Mouse (Mus musculus): ENCODE data around the gene Rims4. TPM values are rescaled to one million over a fixed set of nuclear protein-coding genes. Genes with fewer than 3 reads are reported as not detected.

Gene Rims4
- polyA plus RNA-seq, 1 experiment = 33.4 TPM

GRCm38 (mm10) chr2:163853461-163853901, 65.0 kb downstream of the Rims4 start, which contains the start of gene Kcnk15:
Gene Kcnk15 (plus strand): TSS chr2:163853651.
- TF ChIP-seq CTCF (IDR thresholded peaks at IDR 0.05; ENCODE audit: extremely low read depth, insufficient read depth, low read length) (no peak), POLR2A (IDR thresholded peaks at IDR 0.05; ENCODE audit: extremely low read depth, insufficient read depth, low read length) (no peak)
- H3K4me1 ChIP-seq (ENCODE audit: control insufficient read depth, insufficient read depth, low read length) = no peaks in the 10 kb centered on the region
- H3K4me3 ChIP-seq (ENCODE audit: insufficient read depth, low read length) = no peak within 1 kb of the TSS
- no peak within 1 kb of the TSS for H3K27ac ChIP-seq (ENCODE audit: insufficient read depth, low read length)

- TF ChIP-seq POLR2A (IDR thresholded peaks at IDR 0.05; ENCODE audit: extremely low read depth, insufficient read depth, low read length) = no peak
- TF ChIP-seq CTCF (IDR thresholded peaks at IDR 0.05; ENCODE audit: extremely low read depth, insufficient read depth, low read length) = no peak
- no peak overlapping the region for H3K27ac ChIP-seq (ENCODE audit: insufficient read depth, low read length)
- H3K4me3 ChIP-seq (ENCODE audit: insufficient read depth, low read length) = no peak overlapping the region
- H3K4me1 ChIP-seq (ENCODE audit: control insufficient read depth, insufficient read depth, low read length) = no peaks in the 10 kb centered on the region
Measured at GRCm38 (mm10) chr2:163842043-163842442, 76.4 kb downstream of the Rims4 start.

- H3K4me1 ChIP-seq (ENCODE audit: control insufficient read depth, insufficient read depth, low read length) = no peaks in the 10 kb centered on the region
- TF ChIP-seq CTCF (IDR thresholded peaks at IDR 0.05; ENCODE audit: extremely low read depth, insufficient read depth, low read length) = no peak
- TF ChIP-seq POLR2A (IDR thresholded peaks at IDR 0.05; ENCODE audit: extremely low read depth, insufficient read depth, low read length) = no peak
Measured at GRCm38 (mm10) chr2:163839519-163839918, 79.0 kb downstream of the Rims4 start.

GRCm38 (mm10) chr2:163838043-163838442, 80.4 kb downstream of the Rims4 start:
- Histone ChIP-seq H3K4me1 (ENCODE audit: control insufficient read depth, insufficient read depth, low read length) (no peaks in the 10 kb centered on the region), H3K27ac (ENCODE audit: insufficient read depth, low read length) (no peak overlapping the region), H3K4me3 (ENCODE audit: insufficient read depth, low read length) (no peak overlapping the region)
- peak; percentile 99 for TF ChIP-seq CTCF (IDR thresholded peaks at IDR 0.05; ENCODE audit: extremely low read depth, insufficient read depth, low read length)
- no peak for TF ChIP-seq POLR2A (IDR thresholded peaks at IDR 0.05; ENCODE audit: extremely low read depth, insufficient read depth, low read length)

More at GRCm38 (mm10) chr2:163839519-163839918, 79.0 kb downstream of the Rims4 start:
- no peak overlapping the region for H3K27ac ChIP-seq (ENCODE audit: insufficient read depth, low read length)
- H3K4me3 ChIP-seq (ENCODE audit: insufficient read depth, low read length) = no peak overlapping the region

- H3K4me3 ChIP-seq (ENCODE audit: insufficient read depth, low read length) = no peak overlapping the region
- H3K27ac ChIP-seq (ENCODE audit: insufficient read depth, low read length) = no peak overlapping the region
- TF ChIP-seq CTCF (IDR thresholded peaks at IDR 0.05; ENCODE audit: extremely low read depth, insufficient read depth, low read length) (no peak), POLR2A (IDR thresholded peaks at IDR 0.05; ENCODE audit: extremely low read depth, insufficient read depth, low read length) (no peak)
- no peaks in the 10 kb centered on the region for H3K4me1 ChIP-seq (ENCODE audit: control insufficient read depth, insufficient read depth, low read length)
Measured at GRCm38 (mm10) chr2:163831163-163831562, 87.3 kb downstream of the Rims4 start.

GRCm38 (mm10) chr2:163826494-163826893, 92.0 kb downstream of the Rims4 start:
- Histone ChIP-seq H3K4me3 (ENCODE audit: insufficient read depth, low read length) (no peak overlapping the region), H3K27ac (ENCODE audit: insufficient read depth, low read length) (no peak overlapping the region), H3K4me1 (ENCODE audit: control insufficient read depth, insufficient read depth, low read length) (no peaks in the 10 kb centered on the region)
- TF ChIP-seq POLR2A (IDR thresholded peaks at IDR 0.05; ENCODE audit: extremely low read depth, insufficient read depth, low read length) (no peak), CTCF (IDR thresholded peaks at IDR 0.05; ENCODE audit: extremely low read depth, insufficient read depth, low read length) (no peak)

GRCm38 (mm10) chr2:163825861-163826260, 92.6 kb downstream of the Rims4 start:
- Histone ChIP-seq H3K4me3 (ENCODE audit: insufficient read depth, low read length) (no peak overlapping the region), H3K27ac (ENCODE audit: insufficient read depth, low read length) (no peak overlapping the region), H3K4me1 (ENCODE audit: control insufficient read depth, insufficient read depth, low read length) (no peaks in the 10 kb centered on the region)
- no peak for TF ChIP-seq CTCF (IDR thresholded peaks at IDR 0.05; ENCODE audit: extremely low read depth, insufficient read depth, low read length)
- TF ChIP-seq POLR2A (IDR thresholded peaks at IDR 0.05; ENCODE audit: extremely low read depth, insufficient read depth, low read length) = no peak

- H3K27ac ChIP-seq (ENCODE audit: insufficient read depth, low read length) = no peak overlapping the region
- H3K4me3 ChIP-seq (ENCODE audit: insufficient read depth, low read length) = no peak overlapping the region
- TF ChIP-seq CTCF (IDR thresholded peaks at IDR 0.05; ENCODE audit: extremely low read depth, insufficient read depth, low read length) (no peak), POLR2A (IDR thresholded peaks at IDR 0.05; ENCODE audit: extremely low read depth, insufficient read depth, low read length) (no peak)
- H3K4me1 ChIP-seq (ENCODE audit: control insufficient read depth, insufficient read depth, low read length) = no peaks in the 10 kb centered on the region
Measured at GRCm38 (mm10) chr2:163823771-163824170, 94.7 kb downstream of the Rims4 start.

- TF ChIP-seq POLR2A (IDR thresholded peaks at IDR 0.05; ENCODE audit: extremely low read depth, insufficient read depth, low read length) (no peak), CTCF (IDR thresholded peaks at IDR 0.05; ENCODE audit: extremely low read depth, insufficient read depth, low read length) (peak; percentile 79)
- Histone ChIP-seq H3K4me3 (ENCODE audit: insufficient read depth, low read length) (no peak overlapping the region), H3K4me1 (ENCODE audit: control insufficient read depth, insufficient read depth, low read length) (no peaks in the 10 kb centered on the region), H3K27ac (ENCODE audit: insufficient read depth, low read length) (no peak overlapping the region)
Measured at GRCm38 (mm10) chr2:163823248-163823647, 95.2 kb downstream of the Rims4 start.

GRCm38 (mm10) chr2:163820607-163821006, 97.9 kb downstream of the Rims4 start, which contains the start of gene Ccn5:
Gene Ccn5 (plus strand): TSS chr2:163820861.
- Histone ChIP-seq H3K27ac (ENCODE audit: insufficient read depth, low read length) (no peak within 1 kb of the TSS), H3K4me3 (ENCODE audit: insufficient read depth, low read length) (no peak within 1 kb of the TSS), H3K4me1 (ENCODE audit: control insufficient read depth, insufficient read depth, low read length) (no peaks in the 10 kb centered on the region)
- no peak for TF ChIP-seq CTCF (IDR thresholded peaks at IDR 0.05; ENCODE audit: extremely low read depth, insufficient read depth, low read length)
- no peak for TF ChIP-seq POLR2A (IDR thresholded peaks at IDR 0.05; ENCODE audit: extremely low read depth, insufficient read depth, low read length)
